Mouse (Mus musculus): ENCODE data around the gene Gse1.

GRCm38 (mm10) chr8:120397444-120398411 is 169.5 kb downstream of the Gse1 start:
- TF ChIP-seq ZKSCAN1 (IDR thresholded peaks at IDR 0.05; ENCODE audit: low read depth, low read length) (no peak), POLR2A (IDR thresholded peaks at IDR 0.05; ENCODE audit: control insufficient read depth in 1 of 2, insufficient read depth in 1 of 2, low read depth in 1 of 2, low read length in 2 of 2, poor library complexity in 1 of 2) (no peak), CTCF (IDR thresholded peaks at IDR 0.05 in 2 of 3, conservative IDR thresholded peaks at IDR 0.05 in 1 of 3; ENCODE audit: control insufficient read depth in 1 of 3, insufficient read depth in 1 of 3, low read depth in 2 of 3, low read length in 3 of 3, poor library complexity in 1 of 3, severe bottlenecking in 1 of 3) (no peak)

All from MEL (cell line).